Mouse (Mus musculus) WW6 (cell line): ENCODE results near the gene Pah.

ENCODE experiments used
- DNase-seq: peaks from one replicate; pipeline ENCODE4 v3.0.0-alpha.2; 2013; ENCODE audit warnings: low read depth, low spot score

The Pah gene

DNA sequence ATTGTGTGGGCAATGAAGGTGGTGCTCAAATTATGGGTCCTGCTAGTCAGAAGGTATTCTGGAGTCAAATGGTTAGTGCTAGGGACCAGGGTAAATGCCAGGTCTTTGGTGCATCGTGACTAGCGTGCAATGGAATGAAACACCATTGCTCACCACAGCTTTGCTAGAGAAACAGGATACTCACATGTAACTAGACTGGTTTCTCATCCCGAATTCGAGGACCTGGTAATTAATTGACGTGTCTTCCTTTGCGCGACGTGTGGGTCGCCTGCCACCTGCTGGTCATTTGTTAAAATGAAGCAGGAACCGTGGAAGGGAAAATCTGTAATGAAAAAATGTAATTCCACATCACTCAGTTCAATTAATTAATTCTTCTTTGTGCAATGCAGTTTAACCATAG lies 17.6 kb upstream of the Pah start:
- DNase-seq = no peak

DNA sequence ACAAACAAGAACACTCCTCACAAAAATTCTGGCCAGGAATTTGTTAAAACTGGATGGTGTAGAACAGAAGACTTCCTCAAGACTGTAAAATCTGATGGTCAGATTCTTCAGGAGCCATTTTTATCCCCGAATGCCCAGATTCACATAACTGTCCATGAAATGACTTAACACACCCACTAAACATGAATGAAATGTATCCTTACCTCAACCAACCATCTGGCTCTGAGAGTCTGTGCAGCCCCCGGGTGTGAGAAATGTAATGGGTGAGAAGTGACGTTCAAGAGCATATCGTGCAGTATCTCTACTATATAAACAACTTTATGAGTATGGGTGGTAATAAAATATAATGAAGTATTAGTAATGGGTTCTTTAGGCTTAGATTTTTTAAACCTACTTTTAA lies 13.0 kb upstream of the Pah start:
- no peak for DNase-seq

DNA sequence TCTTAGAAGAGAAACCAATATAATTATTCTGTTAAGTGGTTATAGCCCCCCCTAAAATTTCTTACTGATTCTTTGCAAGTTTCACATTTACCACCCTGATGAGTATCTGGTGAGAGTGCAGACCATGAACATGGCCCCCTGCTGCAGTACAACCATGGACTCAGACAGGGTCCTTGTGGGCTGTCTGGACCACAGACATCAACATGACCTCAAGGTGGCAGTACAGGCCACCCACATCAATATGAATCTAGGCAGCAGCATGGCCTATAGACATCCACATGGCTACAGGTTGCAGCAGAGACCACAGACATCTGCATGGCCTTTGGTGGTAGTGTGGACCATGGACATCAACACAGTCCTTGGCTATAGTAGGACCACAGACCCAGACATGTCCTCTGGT lies 8.5 kb upstream of the Pah start:
- DNase-seq = no peak

DNA sequence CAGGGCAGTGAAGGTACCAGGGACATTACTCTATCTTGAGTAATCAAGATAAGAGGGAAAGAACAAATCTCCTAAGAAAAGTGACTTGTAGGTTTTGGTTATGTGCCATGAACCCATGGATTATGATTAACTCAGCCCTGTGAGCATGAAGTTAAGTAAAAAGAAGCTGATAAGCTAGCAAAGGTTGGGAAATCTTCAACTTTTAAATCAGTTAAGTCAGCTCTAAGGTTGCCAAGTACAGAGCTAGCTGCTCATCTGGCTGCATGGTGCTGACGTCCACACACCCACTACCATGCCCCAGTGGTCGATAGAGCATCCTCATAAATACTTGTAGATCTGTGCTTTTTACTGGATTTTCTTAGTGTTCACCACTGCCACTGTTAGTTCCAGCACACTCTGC lies 3.0 kb upstream of the Pah start:
- no peak for DNase-seq

DNA sequence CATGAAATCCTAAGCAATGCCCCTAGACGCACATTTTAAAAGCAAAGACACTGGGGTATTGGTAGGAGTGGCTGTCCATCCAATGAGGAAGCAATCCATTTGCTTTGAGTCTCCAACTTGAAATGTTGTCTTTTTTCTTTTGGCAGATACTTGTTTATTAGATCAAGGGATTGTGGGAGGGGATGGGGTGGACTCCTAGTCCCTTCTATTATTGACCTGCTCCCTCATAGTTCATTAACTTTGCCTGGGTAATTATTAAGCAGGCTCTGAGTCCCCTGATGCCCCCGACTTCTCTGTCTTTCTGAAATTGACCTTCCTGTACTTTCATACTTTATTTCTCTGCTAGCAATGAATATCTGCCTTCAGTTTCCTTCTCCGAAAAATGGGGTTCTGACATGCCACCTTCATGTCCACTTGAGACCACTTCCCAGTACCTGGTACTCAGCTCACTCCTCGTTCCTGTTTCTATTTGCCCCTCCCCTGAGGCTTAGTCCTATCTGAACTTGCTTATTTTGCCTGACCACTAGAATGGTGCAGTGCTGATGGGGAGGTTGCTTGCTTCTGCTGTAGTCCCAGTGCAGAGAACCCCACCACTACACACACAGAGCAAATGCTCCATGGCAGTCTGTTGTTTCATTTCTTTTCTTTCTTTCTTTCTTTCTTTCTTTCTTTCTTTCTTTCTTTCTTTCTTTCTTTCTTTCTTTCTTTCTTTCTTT lies 1.0 kb upstream of the Pah start:
- DNase-seq = no peak

DNA sequence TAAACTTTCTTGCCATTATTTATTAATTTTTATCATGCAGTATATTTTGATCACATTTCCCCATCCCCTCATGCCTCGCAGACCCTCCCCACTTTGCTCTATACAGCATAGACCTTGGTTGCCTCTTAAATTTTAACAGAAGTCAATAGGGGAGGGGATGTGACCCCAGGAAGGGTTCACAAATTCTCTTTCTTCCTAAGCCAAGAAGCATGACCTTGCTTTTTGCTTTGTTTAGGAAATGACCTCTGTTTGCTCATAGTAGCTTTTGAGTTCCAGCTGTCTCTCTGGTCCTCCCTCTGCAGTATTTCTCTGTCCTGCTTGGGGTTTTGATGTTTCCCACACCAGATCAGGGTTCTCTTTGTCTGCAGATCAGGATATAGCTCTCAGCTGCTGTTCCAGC lies 12.6 kb downstream of the Pah start:
- DNase-seq = no peak

- DNase-seq = no peak
Measured at GRCm38 (mm10) chr10:87545759-87546158, 24.2 kb downstream of the Pah start.

GRCm38 (mm10) chr10:87546299-87547234 lies 25.0 kb downstream of the Pah start:
- no peak for DNase-seq

DNA sequence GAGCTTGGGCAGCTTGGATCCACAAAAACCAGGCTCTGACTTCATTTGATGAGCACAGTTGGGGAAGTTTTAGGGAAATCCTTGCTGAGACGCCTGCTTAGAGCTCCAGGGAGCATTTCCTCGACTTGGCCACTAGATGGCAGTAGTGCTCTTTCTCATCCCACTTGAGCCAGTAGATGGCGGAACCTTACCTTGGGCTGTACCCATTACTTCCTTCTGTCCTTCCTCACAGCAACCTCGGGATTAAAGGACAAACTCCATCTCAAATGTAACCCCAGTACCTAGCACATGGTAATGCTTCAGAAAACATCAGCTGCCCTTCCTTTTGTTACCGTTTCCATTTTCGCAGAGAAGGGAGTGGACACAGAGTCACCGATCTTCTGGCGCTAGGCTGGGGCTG lies 31.1 kb downstream of the Pah start:
- DNase-seq = peak; percentile 22

DNA sequence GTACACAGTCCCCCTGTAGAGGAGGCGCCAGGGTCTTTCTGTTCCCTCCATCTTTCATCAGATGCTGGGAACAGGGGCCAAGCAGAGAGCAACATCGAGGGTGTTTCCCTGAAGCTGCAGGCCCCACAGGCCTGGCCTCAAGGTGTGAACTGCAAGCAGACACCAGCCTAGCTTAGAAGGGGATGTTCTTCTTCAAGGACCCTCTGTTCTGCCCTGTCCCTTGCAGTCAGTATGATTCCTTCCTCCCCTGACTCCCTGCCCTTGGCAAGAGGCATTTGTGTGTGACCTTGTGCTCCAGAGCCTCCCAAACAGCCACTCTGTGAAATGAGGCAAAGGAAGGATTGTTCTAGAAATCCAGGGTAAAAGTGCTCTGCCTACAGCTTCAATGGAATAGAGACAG lies 34.8 kb downstream of the Pah start:
- no peak for DNase-seq

DNA sequence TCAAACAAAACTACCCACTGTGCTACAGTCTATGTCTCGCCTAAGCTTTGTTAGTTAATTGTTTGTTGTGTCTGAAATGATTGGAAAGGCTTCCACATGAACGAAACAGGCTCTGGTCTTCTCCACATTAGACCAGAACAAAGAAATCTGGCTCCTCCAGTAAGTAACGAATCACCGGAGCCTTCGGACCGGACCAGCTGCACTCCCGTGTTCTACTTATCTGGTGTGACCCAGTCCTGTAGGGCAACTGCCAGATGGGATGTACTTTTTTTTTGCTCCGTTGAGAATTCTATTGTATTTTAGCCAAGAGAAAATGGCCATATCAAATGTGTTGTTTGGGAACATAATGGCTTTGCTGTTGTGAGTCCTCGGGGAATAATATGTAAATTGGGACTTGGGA lies 42.2 kb downstream of the Pah start:
- no peak for DNase-seq

- no peak for DNase-seq
Measured at GRCm38 (mm10) chr10:87565712-87566111, 44.1 kb downstream of the Pah start.

DNA sequence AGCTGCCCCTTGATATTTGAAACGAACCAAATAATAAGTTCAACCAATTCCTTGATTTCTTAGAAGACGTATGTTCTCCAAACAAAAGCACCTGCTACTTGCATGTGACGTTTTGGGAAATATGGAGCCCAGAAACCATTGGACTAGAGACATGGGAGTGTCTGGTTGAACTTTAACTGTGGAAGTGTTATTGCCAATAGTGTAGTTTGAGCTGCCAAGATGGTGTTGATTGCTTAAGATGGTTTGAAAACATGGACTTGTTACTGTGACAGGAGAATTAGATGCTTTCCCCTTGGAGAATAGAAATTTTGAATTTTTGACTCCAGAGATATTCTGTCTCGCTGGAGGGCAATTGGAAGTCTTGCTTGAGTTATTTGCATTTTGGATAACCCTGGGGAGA lies 50.9 kb downstream of the Pah start:
- no peak for DNase-seq

DNA sequence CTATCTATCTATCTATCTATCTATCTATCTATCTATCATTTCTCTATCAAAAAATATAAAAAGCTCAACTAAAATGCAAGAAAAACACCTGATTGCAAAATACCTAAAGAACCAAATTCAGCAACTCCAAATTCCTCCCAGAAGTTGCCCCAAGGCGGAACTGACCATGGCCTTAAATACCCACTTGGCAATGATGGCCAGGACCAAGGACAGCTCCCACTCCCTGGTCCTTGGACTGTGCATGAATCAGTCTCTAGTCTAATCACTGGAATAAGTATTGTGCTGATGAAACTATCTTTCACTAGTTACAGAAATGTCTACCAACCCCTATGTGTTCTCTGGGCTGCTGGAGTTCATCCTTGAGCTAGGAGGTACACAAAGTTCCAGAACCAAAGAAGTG lies 65.1 kb downstream of the Pah start:
- DNase-seq = peak; percentile 14

DNA sequence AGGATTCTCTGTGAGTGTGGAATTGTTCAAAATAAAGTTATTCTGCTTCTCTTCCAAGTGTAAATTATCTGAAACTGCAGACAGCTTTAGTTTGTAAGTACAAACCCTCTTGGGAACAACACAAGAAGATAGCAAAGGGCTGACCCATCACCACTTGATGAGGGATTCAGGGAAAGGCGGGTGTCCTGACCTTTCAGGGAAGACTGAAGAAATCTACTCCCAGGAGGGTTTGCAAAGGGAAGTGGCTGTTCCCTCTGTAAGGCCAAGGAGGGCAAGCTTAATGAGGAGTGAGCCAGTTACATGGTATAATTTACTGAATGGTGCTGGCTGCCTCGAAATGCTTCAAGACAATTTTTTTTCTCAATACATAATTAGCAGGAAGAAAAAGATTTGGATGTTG lies 72.3 kb downstream of the Pah start:
- no peak for DNase-seq

DNA sequence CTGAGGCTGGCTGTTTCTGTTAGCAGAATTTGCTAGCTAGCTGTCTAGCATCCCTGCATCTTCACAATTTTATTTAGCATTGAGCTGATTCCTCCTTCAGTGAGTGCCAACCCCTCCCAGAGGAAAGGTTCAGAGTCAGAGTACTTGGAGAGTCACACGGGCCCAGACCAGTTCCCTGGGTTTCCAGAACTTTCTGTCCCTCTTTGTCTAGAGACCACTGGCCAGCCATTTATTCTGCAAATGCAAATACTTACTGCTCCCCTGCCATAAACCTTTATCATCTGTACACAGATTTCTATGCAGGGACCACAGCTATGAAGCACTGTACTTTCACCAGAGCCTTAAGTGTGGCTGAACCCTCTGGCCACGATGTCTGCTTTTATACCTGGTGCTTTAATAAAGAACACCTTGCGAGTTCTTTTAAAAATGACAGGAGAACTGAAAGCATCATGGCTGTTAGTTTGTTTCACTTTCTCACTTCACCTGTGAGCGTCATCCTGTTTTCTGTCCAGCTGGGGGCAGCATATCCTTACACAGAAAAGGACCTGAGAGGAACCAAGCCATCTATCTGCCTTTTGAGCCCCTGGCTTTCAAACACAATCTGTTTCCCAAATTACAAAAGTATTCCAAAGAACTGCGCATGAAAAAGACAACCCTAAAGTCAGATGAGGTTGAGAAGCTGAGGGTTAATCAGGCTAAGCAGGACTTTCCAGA lies 74.9 kb downstream of the Pah start:
- peak; percentile 9 for DNase-seq

GRCm38 (mm10) chr10:87597075-87597677 lies 75.6 kb downstream of the Pah start:
- DNase-seq = no peak

GRCm38 (mm10) chr10:87602151-87602550 lies 80.6 kb downstream of the Pah start:
- DNase-seq = no peak

DNA sequence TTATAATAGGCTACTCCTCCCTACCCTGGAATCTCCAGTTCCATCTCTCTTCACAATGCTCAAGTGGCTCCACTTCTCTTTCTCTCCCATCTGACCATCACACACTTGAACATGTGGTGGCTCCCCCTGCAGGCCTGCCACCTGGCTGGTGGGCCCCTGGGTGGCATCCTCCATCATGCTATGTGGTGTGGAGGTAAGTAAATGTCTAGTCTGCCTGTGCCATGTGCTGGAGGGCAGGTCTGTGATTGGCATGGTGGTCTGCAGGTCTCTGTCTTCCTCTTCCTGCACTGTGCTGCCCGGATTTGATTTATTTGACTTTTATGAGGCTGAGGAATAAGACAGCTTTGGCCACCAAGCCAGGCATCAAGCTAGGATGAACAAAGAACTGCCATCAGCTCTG lies 103.6 kb downstream of the Pah start:
- DNase-seq = no peak
